Mouse (Mus musculus) embryonic facial prominence, embryonic 14.5 days (tissue): ENCODE data around the gene D630003M21Rik. TPM values are rescaled to one million over a fixed set of nuclear protein-coding genes. Genes with fewer than 3 reads are reported as not detected.

Experiments
- ATAC-seq: fragments of 200-750 bp; cut with Nextera tagmentation; 2 replicates; pipeline ENCODE4 v1.8.0; 2017; ENCODE audit warnings: low read depth, moderate number of reproducible peaks, moderate TSS enrichment
- DNase-seq: peaks from one replicate; pipeline ENCODE4 v3.0.0-alpha.2; 2015; ENCODE audit warnings: low spot score
- H3K27ac ChIP-seq: fragments of 300-500 bp; sonication (generic); replicated peaks from 2 replicates; pipeline ENCODE4 v1.5.1; 2014; ENCODE audit warnings: low read depth, mild to moderate bottlenecking, low read length, moderate library complexity
- H3K27me3 ChIP-seq: fragments of 300-500 bp; sonication (generic); replicated peaks from 2 replicates; pipeline ENCODE4 v1.6.1; 2014; ENCODE audit warnings: low read length; ENCODE audit not compliant: control insufficient read depth, insufficient read depth
- H3K36me3 ChIP-seq: fragments of 300-500 bp; sonication (generic); 2 replicates; pipeline ENCODE4 v1.6.1; 2014; ENCODE audit warnings: low read length, mixed read lengths; ENCODE audit not compliant: control insufficient read depth, insufficient read depth
- H3K4me1 ChIP-seq: fragments of 300-500 bp; sonication (generic); 2 replicates; pipeline ENCODE4 v1.6.1; 2014; ENCODE audit warnings: antibody characterized with exemption, low read length; ENCODE audit not compliant: control insufficient read depth, insufficient read depth
- H3K4me2 ChIP-seq: fragments of 300-500 bp; sonication (generic); 2 replicates; pipeline ENCODE4 v1.6.1; 2014; ENCODE audit warnings: low read depth, mild to moderate bottlenecking, low read length, moderate library complexity, mixed read lengths
- H3K4me3 ChIP-seq: fragments of 300-500 bp; sonication (generic); 2 replicates; pipeline ENCODE4 v1.5.1; 2014; ENCODE audit warnings: low read depth, mild to moderate bottlenecking, low read length
- H3K9ac ChIP-seq: fragments of 300-500 bp; sonication (generic); 2 replicates; pipeline ENCODE4 v1.6.1; 2014; ENCODE audit warnings: low read depth, mild to moderate bottlenecking, low read length, moderate library complexity, mixed read lengths
- H3K9me3 ChIP-seq: fragments of 300-500 bp; sonication (generic); 2 replicates; pipeline ENCODE4 v1.6.1; 2016; ENCODE audit warnings: low read length; ENCODE audit not compliant: control insufficient read depth
- WGBS: fragments of 180-500 bp; shearing (Covaris S2); extraction: QIAGEN DNeasy Blood & Tissue Kit; methylation state at CpG from one replicate; pipeline ENCODE4 v1.1.7; 2014; 5-methylcytosine and 5-hydroxymethylcytosine counted together
- polyA plus RNA-seq: library from polyadenylated mRNA; unstranded; fragments of >200 nt; fragmentation: Nextera tagmentation; extraction: Ambion mirVana; gene quantifications from 2 replicates; pipeline ENCODE4 v1.2.1, GENCODE M21; 2014

The D630003M21Rik gene
- polyA plus RNA-seq, 1 experiment from 2014 or later: 5.4 TPM

DNA sequence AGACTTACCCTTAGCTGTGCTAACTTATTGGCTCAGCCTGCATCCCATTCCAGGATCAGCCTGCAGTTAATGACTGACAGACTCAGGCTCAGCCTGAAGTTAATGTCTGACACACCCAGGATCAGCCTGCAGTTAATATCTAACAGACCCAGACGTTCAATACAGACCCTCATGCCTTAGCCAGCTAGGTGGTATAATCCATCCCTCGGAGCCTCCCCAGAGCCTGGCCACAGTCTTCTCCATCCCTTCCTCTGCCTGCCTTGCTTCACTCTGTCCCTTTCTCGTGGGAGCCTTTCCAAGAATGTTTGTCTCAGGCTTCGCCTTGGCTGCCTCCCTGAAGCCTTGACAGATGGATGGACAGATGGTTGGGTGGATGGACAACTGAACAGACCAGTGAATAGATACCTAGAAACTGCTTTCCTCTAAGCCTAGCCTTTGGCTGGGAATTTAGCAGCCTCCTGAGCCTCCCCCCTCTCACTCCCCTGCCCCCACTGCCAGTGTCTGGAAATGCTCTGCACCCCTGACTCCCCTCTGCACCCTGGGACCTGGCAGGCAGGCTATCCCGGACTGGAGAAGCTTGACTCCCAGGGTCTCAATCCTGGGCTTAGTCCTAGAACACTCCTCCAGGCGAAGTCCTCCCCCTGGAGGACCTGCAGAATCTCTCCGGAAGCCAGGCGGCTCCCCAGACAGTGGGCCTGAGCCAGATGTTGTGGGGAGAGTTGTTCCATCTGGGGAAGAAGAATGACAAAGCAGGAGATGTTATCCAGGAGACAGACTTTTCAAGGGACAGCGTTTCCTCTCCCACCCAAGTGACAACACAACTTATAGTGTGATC, 13.5 kb downstream of the D630003M21Rik start:
- H3K4me3 ChIP-seq: no peak overlapping the region
- H3K36me3 ChIP-seq: no peaks in the 10 kb centered on the region; the same call in 1 of the 2 replicates
- H3K9me3 ChIP-seq: no peaks in the 10 kb centered on the region
- no peaks in the 10 kb centered on the region for H3K27me3 ChIP-seq
- peak overlapping the region; percentile 49 for H3K27ac ChIP-seq
- no peak overlapping the region for H3K9ac ChIP-seq
- no peak overlapping the region for H3K4me2 ChIP-seq
- ATAC-seq (no peak), DNase-seq (peak; percentile 40)
- H3K4me1 ChIP-seq: 0 out of 2 replicates have a peak, but pooled peaks cover 4% of the 10 kb centered on the region
- WGBS: 41% methylated on average over 9 of the region's 9 CpGs

DNA sequence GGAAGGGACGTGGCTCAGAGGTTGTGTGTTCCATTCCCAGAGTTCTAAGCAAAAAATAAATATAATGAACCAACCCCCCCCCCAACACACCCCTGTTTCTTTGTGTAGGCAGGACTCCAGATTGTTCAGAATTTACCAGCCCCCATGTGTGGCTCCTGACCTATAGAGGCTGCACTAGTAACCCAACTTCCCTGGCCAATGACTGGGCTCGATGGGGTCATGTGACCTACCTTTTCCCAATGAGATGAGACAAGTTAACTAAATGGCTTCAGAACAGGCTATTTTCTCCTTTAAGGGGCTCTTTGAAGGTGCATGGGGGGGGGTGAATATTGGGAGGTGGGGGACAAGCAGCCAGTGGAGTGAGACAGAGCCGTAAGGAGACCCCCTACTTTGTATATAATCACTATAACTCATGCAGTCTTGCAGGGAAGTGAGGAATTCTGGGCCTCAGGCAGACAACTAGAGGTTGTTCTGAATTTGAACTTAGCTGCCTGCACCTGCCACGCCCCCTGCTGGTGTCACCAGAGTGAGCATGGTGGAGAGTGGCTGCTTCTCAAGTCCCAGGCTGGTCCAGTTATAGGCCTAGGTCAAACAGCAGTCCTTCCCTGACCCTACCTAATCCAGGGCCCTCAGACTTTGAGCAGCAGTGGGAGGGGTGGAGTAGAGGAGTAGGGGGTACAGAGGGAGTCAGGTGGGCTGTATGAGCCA, 17.1 kb downstream of the D630003M21Rik start:
- Histone ChIP-seq H3K27me3 (no peaks in the 10 kb centered on the region), H3K9me3 (no peaks in the 10 kb centered on the region), H3K4me3 (no peak overlapping the region), H3K36me3 (no peaks in the 10 kb centered on the region), H3K4me1 (peaks cover 4% of the 10 kb centered on the region; the same call in 1 of the 2 replicates), H3K9ac (no peak overlapping the region), H3K4me2 (no peak overlapping the region), H3K27ac (no peak overlapping the region)
- 69% methylated on average over 4 of the region's 4 CpGs for WGBS
- DNase-seq: no peak
- no peak for ATAC-seq

DNA sequence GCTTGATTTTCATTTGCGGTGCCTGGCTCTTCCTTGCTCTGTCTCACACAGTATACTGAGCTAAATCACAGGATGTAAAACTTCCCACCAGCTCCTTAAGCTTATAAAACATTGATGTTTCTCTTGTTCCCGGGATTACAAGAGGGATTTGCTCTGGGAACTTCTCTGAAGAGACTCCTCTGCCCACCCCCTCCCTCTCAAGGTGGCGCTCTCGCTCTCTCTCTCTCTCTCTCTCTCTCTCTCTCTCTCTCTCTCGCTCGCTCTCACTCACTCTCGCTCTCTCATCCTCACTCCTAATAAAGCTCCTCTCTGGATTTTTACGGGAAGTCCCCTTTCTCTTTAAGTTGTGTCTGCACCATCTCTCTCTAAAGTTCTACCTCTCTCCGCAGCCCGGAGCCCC, 18.1 kb downstream of the D630003M21Rik start:
- Histone ChIP-seq H3K4me3 (no peak overlapping the region), H3K9me3 (no peaks in the 10 kb centered on the region), H3K27me3 (no peaks in the 10 kb centered on the region), H3K4me1 (peaks cover 4% of the 10 kb centered on the region; the same call in 1 of the 2 replicates), H3K9ac (no peak overlapping the region), H3K36me3 (no peaks in the 10 kb centered on the region), H3K4me2 (peak overlapping the region; percentile 16; the same call in 1 of the 2 replicates), H3K27ac (no peak overlapping the region)
- WGBS: 32% methylated on average over 9 of the region's 10 CpGs
- peak; percentile 36 for DNase-seq
- no peak for ATAC-seq

DNA sequence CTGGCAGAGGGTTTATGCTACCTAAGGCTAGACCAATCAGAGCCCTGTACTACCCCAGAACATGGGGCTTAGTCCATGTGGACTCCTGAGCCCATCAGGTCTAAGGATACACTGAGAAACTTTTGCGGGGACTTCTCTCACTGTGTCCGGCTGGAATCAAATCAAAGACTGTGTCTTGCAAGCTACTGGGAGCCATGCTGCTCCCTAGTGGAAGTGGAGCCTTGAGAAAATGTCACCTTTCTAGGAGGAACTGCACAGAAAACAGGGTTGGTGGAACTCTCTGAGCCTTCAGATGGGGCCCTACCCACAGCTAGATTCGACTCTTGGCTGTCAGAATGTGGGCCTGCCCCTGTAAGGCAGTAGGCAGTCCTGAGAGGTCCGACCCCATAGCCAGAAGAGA, 18.5 kb downstream of the D630003M21Rik start:
- no peaks in the 10 kb centered on the region for H3K27me3 ChIP-seq
- no peak overlapping the region for H3K4me2 ChIP-seq
- peaks cover 2% of the 10 kb centered on the region; the same call in 1 of the 2 replicates for H3K4me1 ChIP-seq
- 37% methylated on average over 4 of the region's 4 CpGs for WGBS
- H3K9ac ChIP-seq: no peak overlapping the region
- H3K36me3 ChIP-seq: no peaks in the 10 kb centered on the region
- ATAC-seq: no peak
- no peak overlapping the region for H3K4me3 ChIP-seq
- H3K27ac ChIP-seq: no peak overlapping the region
- no peaks in the 10 kb centered on the region for H3K9me3 ChIP-seq
- no peak for DNase-seq

DNA sequence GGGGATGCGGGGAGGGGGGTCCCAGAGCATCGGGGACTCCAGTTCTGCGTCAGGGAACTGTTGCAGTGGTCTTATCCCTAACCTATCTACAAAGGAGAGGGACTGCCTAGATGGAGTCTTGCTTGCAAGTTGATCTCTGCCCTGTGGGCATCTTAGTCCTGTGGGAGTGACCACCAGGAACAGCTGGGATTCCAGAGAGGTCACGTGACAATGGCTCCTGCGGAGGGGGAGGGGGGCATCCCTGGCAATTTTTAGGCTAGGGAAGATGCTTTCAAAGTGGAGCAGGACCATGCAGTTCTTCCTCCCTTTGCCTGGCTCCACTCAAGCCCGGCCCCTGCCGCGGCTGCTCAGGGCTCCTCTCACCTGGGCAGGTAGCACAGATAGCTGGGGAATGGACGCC, 19.2 kb downstream of the D630003M21Rik start:
- Histone ChIP-seq H3K4me1 (no peaks in the 10 kb centered on the region; the same call in 1 of the 2 replicates), H3K27ac (no peak overlapping the region), H3K4me3 (no peak overlapping the region), H3K27me3 (no peaks in the 10 kb centered on the region), H3K36me3 (no peaks in the 10 kb centered on the region), H3K4me2 (no peak overlapping the region), H3K9ac (no peak overlapping the region), H3K9me3 (no peaks in the 10 kb centered on the region)
- ATAC-seq (no peak), DNase-seq (no peak)
- 38% methylated on average over 9 of the region's 9 CpGs for WGBS

DNA sequence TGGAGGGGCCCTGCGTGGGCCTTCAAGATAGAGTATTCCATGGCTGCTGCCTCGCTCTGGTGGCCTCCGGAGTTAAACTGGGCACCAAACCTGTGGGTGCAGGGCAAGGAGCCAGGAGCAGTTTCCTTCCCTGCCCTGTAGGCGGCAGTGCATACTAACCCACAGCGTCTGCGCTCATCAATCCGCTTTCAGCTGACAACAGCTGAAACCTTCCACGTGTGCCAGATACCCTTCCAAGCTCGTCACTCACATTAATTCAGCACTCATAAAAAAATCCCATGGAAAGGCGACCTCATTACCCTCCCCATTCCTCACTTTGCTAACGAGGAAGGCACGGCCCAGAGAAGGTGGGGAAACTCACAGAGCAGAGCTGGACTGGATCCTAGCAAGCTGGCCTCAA, 21.2 kb downstream of the D630003M21Rik start:
- H3K27ac ChIP-seq: no peak overlapping the region
- no peaks in the 10 kb centered on the region; the same call in 1 of the 2 replicates for H3K4me1 ChIP-seq
- no peaks in the 10 kb centered on the region for H3K9me3 ChIP-seq
- H3K36me3 ChIP-seq: no peaks in the 10 kb centered on the region
- DNase-seq (peak; percentile 76), ATAC-seq (no peak; the same call in 1 of the 2 replicates)
- 12% methylated on average over 12 of the region's 12 CpGs for WGBS
- H3K4me2 ChIP-seq: no peak overlapping the region
- no peaks in the 10 kb centered on the region for H3K27me3 ChIP-seq
- H3K9ac ChIP-seq: no peak overlapping the region
- no peak overlapping the region for H3K4me3 ChIP-seq

DNA sequence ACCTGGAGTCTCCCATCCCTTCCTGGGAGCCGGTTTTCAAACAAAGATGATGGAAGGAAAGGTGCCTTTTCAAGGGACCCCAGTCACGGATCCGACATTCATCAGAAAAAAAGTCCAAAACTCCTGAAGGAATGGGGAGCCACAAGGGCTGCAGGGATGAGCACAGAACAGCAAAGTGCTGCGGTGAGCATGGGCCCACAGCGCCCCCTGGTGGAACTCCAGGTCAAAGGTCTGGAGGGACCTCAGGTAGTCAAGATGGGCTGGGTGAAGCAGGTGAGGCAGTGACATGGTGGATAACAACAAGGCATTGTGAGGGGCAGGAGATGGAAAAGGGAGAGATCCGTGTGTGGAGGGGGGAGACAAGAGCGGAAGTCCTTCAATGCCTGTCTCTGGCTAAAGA, 24.9 kb downstream of the D630003M21Rik start:
- Histone ChIP-seq H3K9ac (no peak overlapping the region), H3K9me3 (no peaks in the 10 kb centered on the region), H3K27me3 (no peaks in the 10 kb centered on the region), H3K4me1 (no peaks in the 10 kb centered on the region), H3K27ac (no peak overlapping the region), H3K36me3 (peaks cover 6% of the 10 kb centered on the region; the same call in 1 of the 2 replicates), H3K4me3 (no peak overlapping the region), H3K4me2 (no peak overlapping the region)
- 8% methylated on average over 7 of the region's 7 CpGs for WGBS
- DNase-seq (peak; percentile 68), ATAC-seq (no peak)

DNA sequence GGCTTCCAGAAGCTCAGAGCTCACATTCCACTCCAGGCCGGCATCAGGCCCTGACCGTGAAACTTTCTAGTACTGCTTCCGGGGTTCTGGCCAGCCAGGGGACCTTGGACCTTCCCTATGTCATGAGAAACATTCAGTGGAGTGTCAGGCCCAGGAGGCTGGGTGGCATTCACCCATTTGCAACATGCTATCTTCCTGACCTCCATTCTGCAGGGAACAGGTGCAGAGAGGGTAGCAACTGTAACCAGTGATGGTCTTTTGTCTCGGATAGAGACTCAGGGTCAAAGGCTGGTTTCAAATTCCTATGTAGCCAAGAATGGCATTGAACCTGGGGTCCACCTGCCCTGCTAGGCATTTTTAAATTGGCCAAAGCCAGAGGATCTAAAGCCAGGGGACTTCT, 25.3 kb downstream of the D630003M21Rik start:
- 66% methylated on average over 4 of the region's 4 CpGs for WGBS
- no peaks in the 10 kb centered on the region for H3K9me3 ChIP-seq
- no peaks in the 10 kb centered on the region for H3K4me1 ChIP-seq
- peaks cover 6% of the 10 kb centered on the region; the same call in 1 of the 2 replicates for H3K36me3 ChIP-seq
- no peak overlapping the region for H3K4me2 ChIP-seq
- H3K27ac ChIP-seq: no peak overlapping the region
- no peak for ATAC-seq
- H3K27me3 ChIP-seq: no peaks in the 10 kb centered on the region
- no peak overlapping the region for H3K9ac ChIP-seq
- DNase-seq: no peak
- H3K4me3 ChIP-seq: no peak overlapping the region
